Mouse (Mus musculus): ENCODE results near the gene Sfxn5.

- TF ChIP-seq CTCF (IDR thresholded peaks at IDR 0.05) (no peak), EP300 (IDR thresholded peaks at IDR 0.05) (no peak)
These were observed 105.7 kb downstream of the Sfxn5 start for GRCm38 (mm10) chr6:85227520-85227919.
